Mouse (Mus musculus) megakaryocyte, embryonic 14.5 days (primary cell): ENCODE results near the gene Foxi1.

Experiments
- FLI1 ChIP-seq: IDR thresholded peaks from 2 replicates; pipeline ENCODE4 v1.6.1; 2012; ENCODE audit warnings: low read length, inconsistent platforms, mixed read lengths
- GATA1 ChIP-seq: IDR thresholded peaks from 3 replicates; pipeline ENCODE4 v1.6.1; 2012; ENCODE audit warnings: mixed read lengths, low read length, inconsistent platforms, borderline replicate concordance

DNA sequence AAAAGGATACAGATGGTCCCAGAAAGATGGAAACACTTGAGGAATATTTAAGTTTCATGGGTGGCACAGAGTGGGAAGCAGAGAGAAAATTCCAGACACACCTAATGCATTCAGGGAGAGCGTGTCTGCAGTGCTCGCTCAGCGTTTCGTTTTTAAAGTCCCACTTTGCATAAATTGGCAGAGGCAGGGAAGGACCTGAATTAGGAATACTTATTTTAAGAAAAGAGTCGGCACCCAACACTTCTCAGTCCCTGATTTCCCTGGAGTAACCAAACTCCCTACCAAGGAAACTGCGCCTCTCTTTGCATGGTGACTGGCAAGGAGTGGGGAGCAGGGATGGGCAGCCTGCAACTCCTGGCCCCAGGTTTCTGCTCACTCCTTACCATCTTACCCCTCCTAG is 29.0 kb upstream of the Foxi1 start:
- TF ChIP-seq GATA1 (no peak), FLI1 (no peak)
